Mouse (Mus musculus) CH12.LX (cell line): Measurements from ENCODE around the gene Defb20. TPM values are rescaled to one million over a fixed set of nuclear protein-coding genes. Genes with fewer than 3 reads are reported as not detected.
A peak's percentile ranks its signal among the peaks of the same experiment; 100 is the strongest.

Experiments used
- DNase-seq: peaks from one replicate; pipeline ENCODE4 v3.0.0-alpha.2; 2013; ENCODE audit errors: extremely low read depth
- H3K27ac ChIP-seq: 2 replicates; pipeline ENCODE4 v1.5.1; 2012; ENCODE audit warnings: low read depth, mild to moderate bottlenecking, control low read depth, moderate library complexity; ENCODE audit not compliant: insufficient read depth
- H3K27me3 ChIP-seq: replicated peaks from 2 replicates; pipeline ENCODE3; 2012; ENCODE audit warnings: inconsistent platforms
- H3K36me3 ChIP-seq, 2 experiments: replicated peaks in 1 of 2; 2 replicates each; pipeline versions ENCODE3 to v1.6.1; 2012; ENCODE audit warnings: inconsistent platforms in 1 of 2, low read length in 1 of 2, mild to moderate bottlenecking in 1 of 2, mixed read lengths in 1 of 2, moderate library complexity in 1 of 2; ENCODE audit not compliant: control insufficient read depth in 1 of 2, insufficient read depth in 1 of 2
- H3K4me1 ChIP-seq, 2 experiments: 2 replicates each; pipeline ENCODE4 v1.6.1; 2012; ENCODE audit warnings: inconsistent platforms in 1 of 2, moderate library complexity in 1 of 2; ENCODE audit not compliant: insufficient read depth in 2 of 2, control insufficient read depth in 1 of 2
- H3K4me2 ChIP-seq: 2 replicates; pipeline ENCODE4 v1.6.1; 2012; ENCODE audit warnings: low read depth, mild to moderate bottlenecking, control low read depth; ENCODE audit not compliant: poor library complexity, insufficient read depth, severe bottlenecking
- H3K4me3 ChIP-seq, 3 experiments: fragments of 150-350 bp in 1 of 3; sonication (generic) in 1 of 3; replicated peaks in 1 of 3; 2 replicates each; pipeline versions ENCODE3 to v1.5.1; 2011 to 2012; ENCODE audit warnings: low read depth in 2 of 3, low read length in 2 of 3, mild to moderate bottlenecking in 2 of 3, moderate library complexity in 2 of 3, control low read depth in 1 of 3, improper control_type of control experiment in 1 of 3, inconsistent platforms in 1 of 3, mixed read lengths in 1 of 3; ENCODE audit not compliant: poor library complexity in 1 of 3
- H3K79me2 ChIP-seq: replicated peaks from 2 replicates; pipeline ENCODE4 v1.6.1; 2012; ENCODE audit warnings: mild to moderate bottlenecking, moderate library complexity; ENCODE audit not compliant: control insufficient read depth, poor library complexity, insufficient read depth, severe bottlenecking; ENCODE audit errors: extremely low read depth
- H3K9ac ChIP-seq: 2 replicates; pipeline ENCODE4 v1.6.1; 2012; ENCODE audit warnings: low read depth, mild to moderate bottlenecking, control low read depth, moderate library complexity; ENCODE audit not compliant: insufficient read depth
- H3K9me3 ChIP-seq: replicated peaks from 2 replicates; pipeline ENCODE3; 2012; ENCODE audit warnings: low read length, inconsistent platforms, mixed read lengths
- CHD2 ChIP-seq: IDR thresholded peaks from 2 replicates; pipeline ENCODE4 v1.6.1; 2011; ENCODE audit warnings: low read length, improper control_type of control experiment
- CTCF ChIP-seq, 2 experiments: IDR thresholded peaks in 1 of 2; conservative IDR thresholded peaks in 1 of 2; 2 replicates each; pipeline ENCODE4 v1.5.1; 2011 to 2012; ENCODE audit warnings: low read depth in 2 of 2, low read length in 2 of 2, improper control_type of control experiment in 1 of 2, inconsistent platforms in 1 of 2, mild to moderate bottlenecking in 1 of 2, moderate library complexity in 1 of 2
- ELF1 ChIP-seq: IDR thresholded peaks from 2 replicates; pipeline ENCODE4 v1.6.1; 2014; ENCODE audit warnings: low read depth, mild to moderate bottlenecking, inconsistent platforms, low read length, improper control_type of control experiment
- HCFC1 ChIP-seq: IDR thresholded peaks from 2 replicates; pipeline ENCODE4 v1.6.1; 2012; ENCODE audit warnings: low read depth, mild to moderate bottlenecking, inconsistent platforms, low read length, improper control_type of control experiment
- KAT2A ChIP-seq: IDR thresholded peaks from 2 replicates; pipeline ENCODE4 v1.6.1; 2012; ENCODE audit warnings: low read length, improper control_type of control experiment, inconsistent platforms; ENCODE audit not compliant: insufficient replicate concordance
- NRF1 ChIP-seq: IDR thresholded peaks from 2 replicates; pipeline ENCODE4 v1.6.1; 2014; ENCODE audit warnings: low read depth, mild to moderate bottlenecking, inconsistent platforms, low read length, improper control_type of control experiment, moderate library complexity
- SIN3A ChIP-seq: IDR thresholded peaks from 2 replicates; pipeline ENCODE4 v1.6.1; 2012; ENCODE audit warnings: low read length, improper control_type of control experiment, inconsistent platforms
- dilution Hi-C: fragments of 300-500 bp; cut with MboI; formaldehyde crosslinking; loops from 2 replicates; pipeline ENCODE4 v1.14.3; 2020; ENCODE audit warnings: low sequenced_read_pairs; ENCODE audit not compliant: extremely low pct_unique_long_range_greater_than_20kb, extremely low pct_ligation_motif_present
- in situ Hi-C: fragments of 300-500 bp; cut with MboI; formaldehyde crosslinking; loops from 3 replicates; pipeline ENCODE4 v1.14.3; 2019; ENCODE audit warnings: low sequenced_read_pairs, low pct_ligation_motif_present, low pct_unique_long_range_greater_than_20kb, mixed read lengths
- polyA plus RNA-seq: library from polyadenylated mRNA; unstranded; fragments of >175 nt; gene quantifications from 2 replicates; pipeline ENCODE4 v1.2.1, GENCODE M21; 2012; ENCODE audit warnings: low read depth; ENCODE audit not compliant: insufficient read length
- total RNA-seq, 2 experiments: library from RNA; depleted of rRNA; stranded (reverse); fragments of 300-350 nt in 1 of 2; fragments of >200 nt in 1 of 2; gene quantifications; 2 replicates each; pipeline ENCODE4 v1.2.3; 2012 to 2014

Defb20 gene
- total and polyA plus RNA-seq, 3 experiments = not detected

GRCm38 (mm10) chr2:152516084-152516483 lies 39.2 kb downstream of the Defb20 start:
- Histone ChIP-seq H3K4me2 (no peak overlapping the region), H3K4me1 (no peaks in the 10 kb centered on the region; a peak in 1 of 4 replicates), H3K9ac (no peak overlapping the region), H3K9me3 (no peaks in the 10 kb centered on the region), H3K79me2 (no peaks in the 10 kb centered on the region), H3K4me3 (no peak overlapping the region), H3K36me3 (no peaks in the 10 kb centered on the region), H3K27me3 (peaks cover 52% of the 10 kb centered on the region), H3K27ac (no peak overlapping the region)
- dilution Hi-C loops (no loop called here), in situ Hi-C loops (no loop called here)
- TF ChIP-seq CHD2 = no peak
- no peak for TF ChIP-seq SIN3A
- TF ChIP-seq NRF1 = no peak
- no peak for DNase-seq

GRCm38 (mm10) chr2:152517981-152518380 lies 41.1 kb downstream of the Defb20 start, which contains the start of gene Defb28:
Defb28 (plus strand) TSS chr2:152518255.
- H3K4me2 ChIP-seq = no peak within 1 kb of the TSS
- H3K4me3 ChIP-seq = no peak within 1 kb of the TSS
- no peaks in the 10 kb centered on the region for H3K9me3 ChIP-seq
- H3K4me1 ChIP-seq = no peaks in the 10 kb centered on the region; a peak in 1 of 4 replicates
- no peak within 1 kb of the TSS for H3K27ac ChIP-seq
- H3K36me3 ChIP-seq = no peaks in the 10 kb centered on the region
- H3K79me2 ChIP-seq = no peaks in the 10 kb centered on the region
- H3K27me3 ChIP-seq = peaks cover 51% of the 10 kb centered on the region
- TF ChIP-seq KAT2A (no peak), HCFC1 (no peak), ELF1 (no peak), CTCF (conservative IDR thresholded peaks at IDR 0.05 in 1 of 2, IDR thresholded peaks at IDR 0.05 in 1 of 2; ENCODE audit: low read depth in 2 of 2, low read length in 2 of 2) (peak in 1 of 2 experiments; percentile 15; a peak in 1 of 4 replicates)
- dilution Hi-C loops = no loop called here
- no peak within 1 kb of the TSS for H3K9ac ChIP-seq
- in situ Hi-C loops = no loop called here
- no peak for DNase-seq

Other genes starting within 250 kb of the Defb20 start
Only the 20 nearest of the 21 such genes appear.
- gene Tbc1d20, start 183.2 kb upstream of the Defb20 start, total RNA-seq (2012; rRNA removed) = 14.3 and 15.9 TPM in 2 replicates
- gene Tbc1d20, start 183.2 kb upstream of the Defb20 start, total RNA-seq (2014; rRNA removed) = 13.1 and 17.0 TPM in 2 replicates
- gene Tbc1d20, start 183.2 kb upstream of the Defb20 start, polyA plus RNA-seq = 22.0 and 22.5 TPM in 2 replicates
- gene Rbck1, start 144.4 kb upstream of the Defb20 start, total RNA-seq (2012; rRNA removed) = 118 and 134 TPM in 2 replicates
- gene Rbck1, start 144.4 kb upstream of the Defb20 start, total RNA-seq (2014; rRNA removed) = 98.0 and 109 TPM in 2 replicates
- 133 and 143 TPM in 2 replicates for gene Rbck1, start 144.4 kb upstream of the Defb20 start, polyA plus RNA-seq
- gene Trib3, start 133.0 kb upstream of the Defb20 start, total RNA-seq (2012; rRNA removed) = 16.5 and 56.9 TPM in 2 replicates
- 18.2 and 30.0 TPM in 2 replicates for gene Trib3, start 133.0 kb upstream of the Defb20 start, total RNA-seq (2014; rRNA removed)
- gene Trib3, start 133.0 kb upstream of the Defb20 start, polyA plus RNA-seq = 23.7 and 25.1 TPM in 2 replicates
- not detected in 2 replicates for gene Nrsn2, start 100.4 kb upstream of the Defb20 start, total RNA-seq (2012; rRNA removed)
- gene Nrsn2, start 100.4 kb upstream of the Defb20 start, total RNA-seq (2014; rRNA removed) = not detected in 2 replicates
- gene Nrsn2, start 100.4 kb upstream of the Defb20 start, polyA plus RNA-seq = not detected in 2 replicates
- gene Sox12, start 79.0 kb upstream of the Defb20 start, total RNA-seq (2012; rRNA removed) = not detected in 2 replicates
- not detected in 2 replicates for gene Sox12, start 79.0 kb upstream of the Defb20 start, total RNA-seq (2014; rRNA removed)
- gene Sox12, start 79.0 kb upstream of the Defb20 start, polyA plus RNA-seq = 0.09 TPM in 1 of 2 replicates, not detected in the other
- gene Zcchc3, start 62.0 kb upstream of the Defb20 start, total RNA-seq (2012; rRNA removed) = not detected in 2 replicates
- gene Zcchc3, start 62.0 kb upstream of the Defb20 start, total RNA-seq (2014; rRNA removed) = not detected in 2 replicates
- not detected in 2 replicates for gene Zcchc3, start 62.0 kb upstream of the Defb20 start, polyA plus RNA-seq
- not detected in 2 replicates for gene 6820408C15Rik, start 61.5 kb upstream of the Defb20 start, total RNA-seq (2012; rRNA removed)
- not detected in 2 replicates for gene 6820408C15Rik, start 61.5 kb upstream of the Defb20 start, total RNA-seq (2014; rRNA removed)
- gene 6820408C15Rik, start 61.5 kb upstream of the Defb20 start, polyA plus RNA-seq = not detected in 2 replicates
- not detected in 2 replicates for gene Defb23, start 12.4 kb upstream of the Defb20 start, total RNA-seq (2012; rRNA removed)
- not detected in 2 replicates for gene Defb23, start 12.4 kb upstream of the Defb20 start, total RNA-seq (2014; rRNA removed)
- gene Defb23, start 12.4 kb upstream of the Defb20 start, polyA plus RNA-seq = not detected in 2 replicates
- gene Defb22, start 13.1 kb downstream of the Defb20 start, total RNA-seq (2012; rRNA removed) = not detected in 2 replicates
- gene Defb22, start 13.1 kb downstream of the Defb20 start, total RNA-seq (2014; rRNA removed) = not detected in 2 replicates
- gene Defb22, start 13.1 kb downstream of the Defb20 start, polyA plus RNA-seq = not detected in 2 replicates
- gene Defb26, start 34.6 kb downstream of the Defb20 start, total RNA-seq (2012; rRNA removed) = not detected in 2 replicates
- gene Defb26, start 34.6 kb downstream of the Defb20 start, total RNA-seq (2014; rRNA removed) = not detected in 2 replicates
- gene Defb26, start 34.6 kb downstream of the Defb20 start, polyA plus RNA-seq = not detected in 2 replicates
- gene Defb28, start 41.2 kb downstream of the Defb20 start, total RNA-seq (2012; rRNA removed) = not detected in 2 replicates
- gene Defb28, start 41.2 kb downstream of the Defb20 start, total RNA-seq (2014; rRNA removed) = not detected in 2 replicates
- not detected in 2 replicates for gene Defb28, start 41.2 kb downstream of the Defb20 start, polyA plus RNA-seq
- not detected in 2 replicates for gene Defb29, start 63.0 kb downstream of the Defb20 start, total RNA-seq (2012; rRNA removed)
- gene Defb29, start 63.0 kb downstream of the Defb20 start, total RNA-seq (2014; rRNA removed) = not detected in 2 replicates
- gene Defb29, start 63.0 kb downstream of the Defb20 start, polyA plus RNA-seq = not detected in 2 replicates
- not detected in 2 replicates for gene Gm17416, start 92.3 kb downstream of the Defb20 start, total RNA-seq (2012; rRNA removed)
- not detected in 2 replicates for gene Gm17416, start 92.3 kb downstream of the Defb20 start, total RNA-seq (2014; rRNA removed)
- gene Gm17416, start 92.3 kb downstream of the Defb20 start, polyA plus RNA-seq = not detected in 2 replicates
- gene Defb21, start 95.7 kb downstream of the Defb20 start, total RNA-seq (2012; rRNA removed) = not detected in 2 replicates
- gene Defb21, start 95.7 kb downstream of the Defb20 start, total RNA-seq (2014; rRNA removed) = not detected in 2 replicates
- gene Defb21, start 95.7 kb downstream of the Defb20 start, polyA plus RNA-seq = not detected in 2 replicates
- not detected in 2 replicates for gene Defb19, start 103.2 kb downstream of the Defb20 start, total RNA-seq (2012; rRNA removed)
- not detected in 2 replicates for gene Defb19, start 103.2 kb downstream of the Defb20 start, total RNA-seq (2014; rRNA removed)
- gene Defb19, start 103.2 kb downstream of the Defb20 start, polyA plus RNA-seq = not detected in 2 replicates
- gene Defb45, start 122.3 kb downstream of the Defb20 start, total RNA-seq (2012; rRNA removed) = not detected in 2 replicates
- gene Defb45, start 122.3 kb downstream of the Defb20 start, total RNA-seq (2014; rRNA removed) = not detected in 2 replicates
- gene Defb45, start 122.3 kb downstream of the Defb20 start, polyA plus RNA-seq = not detected in 2 replicates
- not detected in 2 replicates for gene Defb36, start 127.3 kb downstream of the Defb20 start, total RNA-seq (2012; rRNA removed)
- not detected in 2 replicates for gene Defb36, start 127.3 kb downstream of the Defb20 start, total RNA-seq (2014; rRNA removed)
- not detected in 2 replicates for gene Defb36, start 127.3 kb downstream of the Defb20 start, polyA plus RNA-seq
- 0.84 TPM in 1 of 2 replicates, not detected in the other for gene Defb25, start 146.0 kb downstream of the Defb20 start, total RNA-seq (2012; rRNA removed)
- not detected in 2 replicates for gene Defb25, start 146.0 kb downstream of the Defb20 start, total RNA-seq (2014; rRNA removed)
- gene Defb25, start 146.0 kb downstream of the Defb20 start, polyA plus RNA-seq = 0.94 and 1.8 TPM in 2 replicates
- gene Rem1, start 149.9 kb downstream of the Defb20 start, total RNA-seq (2012; rRNA removed) = 0.13 and 0.55 TPM in 2 replicates
- gene Rem1, start 149.9 kb downstream of the Defb20 start, total RNA-seq (2014; rRNA removed) = 0.74 and 0.82 TPM in 2 replicates
- gene Rem1, start 149.9 kb downstream of the Defb20 start, polyA plus RNA-seq = 0.70 and 0.80 TPM in 2 replicates
- 137 and 145 TPM in 2 replicates for gene H13, start 192.4 kb downstream of the Defb20 start, total RNA-seq (2012; rRNA removed)
- 105 and 116 TPM in 2 replicates for gene H13, start 192.4 kb downstream of the Defb20 start, total RNA-seq (2014; rRNA removed)
- 161 and 175 TPM in 2 replicates for gene H13, start 192.4 kb downstream of the Defb20 start, polyA plus RNA-seq